Mouse (Mus musculus): ENCODE results near the gene Gys1. TPM values are rescaled to one million over a fixed set of nuclear protein-coding genes. Genes with fewer than 3 reads are reported as not detected.

Gys1 gene
- polyA plus RNA-seq, 1 experiment from 2014 or later = 45.9 TPM

GRCm38 (mm10) chr7:45417962-45418492, 16.6 kb upstream of the Gys1 start:
- WGBS = 7% methylated on average over 13 of the region's 13 CpGs
- H3K4me3 ChIP-seq = no peak overlapping the region
- peaks cover 48% of the 10 kb centered on the region for H3K4me1 ChIP-seq
- H3K36me3 ChIP-seq = peaks cover 26% of the 10 kb centered on the region
- H3K4me2 ChIP-seq (replicated peaks) = peak overlapping the region; percentile 44
- H3K27me3 ChIP-seq = peaks cover 86% of the 10 kb centered on the region
- no peak for ATAC-seq (ENCODE audit: low FRiP score, low read depth)
- no peak overlapping the region for H3K27ac ChIP-seq
- H3K9me3 ChIP-seq = no peaks in the 10 kb centered on the region
- 0 out of 2 replicates have a peak overlapping the region, but pooled peaks have one; percentile 25 for H3K9ac ChIP-seq

- H3K27me3 ChIP-seq = peaks cover 66% of the 10 kb centered on the region
- 7% methylated on average over 27 of the region's 27 CpGs for WGBS
- peak overlapping the region; percentile 31; the same call in 1 of the 2 replicates for H3K9ac ChIP-seq
Measured at GRCm38 (mm10) chr7:45419859-45420614, 14.6 kb upstream of the Gys1 start.

GRCm38 (mm10) chr7:45420615-45420919, 14.1 kb upstream of the Gys1 start, which contains the start of gene Lhb:
Lhb (plus strand) TSS chr7:45420820.
- H3K9ac ChIP-seq = peak within 1 kb of the TSS; percentile 31; the same call in 1 of the 2 replicates
- H3K27ac ChIP-seq = 0 out of 2 replicates have a peak within 1 kb of the TSS, but pooled peaks have one; percentile 10
- peaks cover 52% of the 10 kb centered on the region for H3K36me3 ChIP-seq

More at GRCm38 (mm10) chr7:45419859-45420614, 14.6 kb upstream of the Gys1 start:
- peak overlapping the region; percentile 52 for H3K4me2 ChIP-seq (replicated peaks)
- H3K9me3 ChIP-seq = no peaks in the 10 kb centered on the region
- H3K27ac ChIP-seq = 0 out of 2 replicates have a peak overlapping the region, but pooled peaks have one; percentile 10
- H3K4me1 ChIP-seq = peaks cover 34% of the 10 kb centered on the region
- peak overlapping the region; percentile 11; the same call in 1 of the 2 replicates for H3K4me3 ChIP-seq
- peaks cover 46% of the 10 kb centered on the region for H3K36me3 ChIP-seq
- no peak for ATAC-seq (ENCODE audit: low FRiP score, low read depth)

GRCm38 (mm10) chr7:45421194-45421593, 13.4 kb upstream of the Gys1 start:
- Histone ChIP-seq H3K27me3 (peaks cover 55% of the 10 kb centered on the region), H3K4me1 (peaks cover 26% of the 10 kb centered on the region), H3K36me3 (peaks cover 57% of the 10 kb centered on the region), H3K4me3 (no peak overlapping the region), H3K4me2 (replicated peaks) (no peak overlapping the region), H3K9ac (no peak overlapping the region), H3K9me3 (no peaks in the 10 kb centered on the region), H3K27ac (no peak overlapping the region)
- ATAC-seq (ENCODE audit: low FRiP score, low read depth) = no peak
- 89% methylated on average over 14 of the region's 14 CpGs for WGBS

More at GRCm38 (mm10) chr7:45420615-45420919, 14.1 kb upstream of the Gys1 start, which contains the start of gene Lhb:
- Histone ChIP-seq H3K4me3 (peak within 1 kb of the TSS; percentile 11; the same call in 1 of the 2 replicates), H3K4me1 (peaks cover 29% of the 10 kb centered on the region), H3K4me2 (replicated peaks) (peak within 1 kb of the TSS; percentile 52), H3K9me3 (no peaks in the 10 kb centered on the region), H3K27me3 (peaks cover 61% of the 10 kb centered on the region)
- WGBS = 48% methylated on average over 6 of the region's 6 CpGs
- no peak for ATAC-seq (ENCODE audit: low FRiP score, low read depth)

GRCm38 (mm10) chr7:45426556-45426955, 8.1 kb upstream of the Gys1 start:
- no peak overlapping the region for H3K4me3 ChIP-seq
- H3K36me3 ChIP-seq = peaks cover 99% of the 10 kb centered on the region
- no peak overlapping the region for H3K9ac ChIP-seq
- H3K27ac ChIP-seq = no peak overlapping the region
- H3K27me3 ChIP-seq = peaks cover under 1% of the 10 kb centered on the region; the same call in 1 of the 2 replicates
- H3K4me2 ChIP-seq (replicated peaks) = no peak overlapping the region
- 89% methylated on average over 8 of the region's 8 CpGs for WGBS
- H3K9me3 ChIP-seq = no peaks in the 10 kb centered on the region
- ATAC-seq (ENCODE audit: low FRiP score, low read depth) = no peak
- no peaks in the 10 kb centered on the region for H3K4me1 ChIP-seq

- peak overlapping the region; percentile 88 for H3K27ac ChIP-seq
- WGBS = 2% methylated on average over 7 of the region's 7 CpGs
- H3K4me3 ChIP-seq = peak overlapping the region; percentile 93
- no peaks in the 10 kb centered on the region for H3K27me3 ChIP-seq
- peak overlapping the region; percentile 94 for H3K9ac ChIP-seq
- peak overlapping the region; percentile 98 for H3K4me2 ChIP-seq (replicated peaks)
- H3K36me3 ChIP-seq = peaks cover 33% of the 10 kb centered on the region
- H3K9me3 ChIP-seq = no peaks in the 10 kb centered on the region
- peaks cover 47% of the 10 kb centered on the region for H3K4me1 ChIP-seq
- no peak for ATAC-seq (ENCODE audit: low FRiP score, low read depth)
Measured at GRCm38 (mm10) chr7:45433835-45434202, 825 bp upstream of the Gys1 start.

- WGBS = 3% methylated on average over 16 of the region's 16 CpGs
- Histone ChIP-seq H3K27me3 (no peaks in the 10 kb centered on the region), H3K9ac (peak overlapping the region; percentile 77), H3K9me3 (no peaks in the 10 kb centered on the region), H3K4me1 (peaks cover 47% of the 10 kb centered on the region), H3K4me3 (peak overlapping the region; percentile 93), H3K27ac (peak overlapping the region; percentile 72; the same call in 1 of the 2 replicates), H3K4me2 (replicated peaks) (peak overlapping the region; percentile 82), H3K36me3 (peaks cover 29% of the 10 kb centered on the region)
- no peak; the same call in 1 of the 2 replicates for ATAC-seq (ENCODE audit: low FRiP score, low read depth)
Measured at GRCm38 (mm10) chr7:45435038-45435437, 394 bp downstream of the Gys1 start.

- H3K27ac ChIP-seq = no peak overlapping the region
- H3K4me1 ChIP-seq = peaks cover 47% of the 10 kb centered on the region
- no peaks in the 10 kb centered on the region for H3K9me3 ChIP-seq
- peak overlapping the region; percentile 77; the same call in 1 of the 2 replicates for H3K9ac ChIP-seq
- H3K4me2 ChIP-seq (replicated peaks) = peak overlapping the region; percentile 82
- 0 out of 2 replicates have a peak overlapping the region, but pooled peaks have one; percentile 13 for H3K4me3 ChIP-seq
- no peaks in the 10 kb centered on the region for H3K27me3 ChIP-seq
- H3K36me3 ChIP-seq = peaks cover 29% of the 10 kb centered on the region
- ATAC-seq (ENCODE audit: low FRiP score, low read depth) = no peak
- WGBS = 90% methylated on average over 5 of the region's 5 CpGs
Measured at GRCm38 (mm10) chr7:45436444-45436843, 1.8 kb downstream of the Gys1 start.

- H3K4me3 ChIP-seq = 0 out of 2 replicates have a peak overlapping the region, but pooled peaks have one; percentile 13
- no peak overlapping the region for H3K9ac ChIP-seq
- H3K36me3 ChIP-seq = peaks cover 27% of the 10 kb centered on the region
- ATAC-seq (ENCODE audit: low FRiP score, low read depth) = no peak
- H3K27ac ChIP-seq = no peak overlapping the region
- peaks cover 47% of the 10 kb centered on the region for H3K4me1 ChIP-seq
- 20% methylated on average over 6 of the region's 6 CpGs for WGBS
- no peaks in the 10 kb centered on the region for H3K27me3 ChIP-seq
- no peaks in the 10 kb centered on the region for H3K9me3 ChIP-seq
- peak overlapping the region; percentile 82 for H3K4me2 ChIP-seq (replicated peaks)
Measured at GRCm38 (mm10) chr7:45437046-45437445, 2.4 kb downstream of the Gys1 start.

GRCm38 (mm10) chr7:45437521-45438276, 3.1 kb downstream of the Gys1 start, which contains the start of gene Ruvbl2:
Ruvbl2 (minus strand) TSS chr7:45438096.
- H3K4me3 ChIP-seq = peak within 1 kb of the TSS; percentile 13

GRCm38 (mm10) chr7:45443526-45444420, 9.1 kb downstream of the Gys1 start:
- WGBS = 86% methylated on average over 22 of the region's 22 CpGs
- Histone ChIP-seq H3K27ac (no peak overlapping the region), H3K4me2 (replicated peaks) (no peak overlapping the region), H3K4me1 (no peaks in the 10 kb centered on the region), H3K27me3 (no peaks in the 10 kb centered on the region), H3K36me3 (peaks cover 74% of the 10 kb centered on the region), H3K9ac (no peak overlapping the region), H3K9me3 (no peaks in the 10 kb centered on the region), H3K4me3 (no peak overlapping the region)
- ATAC-seq (ENCODE audit: low FRiP score, low read depth) = no peak

More at GRCm38 (mm10) chr7:45437521-45438276, 3.1 kb downstream of the Gys1 start, which contains the start of gene Ruvbl2:
- ATAC-seq (ENCODE audit: low FRiP score, low read depth) = no peak
- H3K4me1 ChIP-seq = peaks cover 44% of the 10 kb centered on the region
- 13% methylated on average over 19 of the region's 19 CpGs for WGBS
- H3K4me2 ChIP-seq (replicated peaks) = peak within 1 kb of the TSS; percentile 82
- H3K9me3 ChIP-seq = no peaks in the 10 kb centered on the region
- H3K36me3 ChIP-seq = peaks cover 32% of the 10 kb centered on the region
- no peaks in the 10 kb centered on the region for H3K27me3 ChIP-seq
- no peak within 1 kb of the TSS for H3K27ac ChIP-seq
- H3K9ac ChIP-seq = no peak within 1 kb of the TSS

Data from limb, embryonic 13.5 days (tissue).